Mouse (Mus musculus) ES-E14 (cell line): ENCODE measurements around the gene Ugt1a10.

Experiments
- MAFK ChIP-seq: IDR thresholded peaks from 2 replicates; pipeline ENCODE4 v1.6.1; 2014; ENCODE audit warnings: mild to moderate bottlenecking, low read depth, low read length, inconsistent platforms; ENCODE audit not compliant: insufficient read depth
- ZNF384 ChIP-seq: IDR thresholded peaks from 2 replicates; pipeline ENCODE4 v1.6.1; 2012; ENCODE audit warnings: low read depth, low read length, inconsistent platforms

DNA sequence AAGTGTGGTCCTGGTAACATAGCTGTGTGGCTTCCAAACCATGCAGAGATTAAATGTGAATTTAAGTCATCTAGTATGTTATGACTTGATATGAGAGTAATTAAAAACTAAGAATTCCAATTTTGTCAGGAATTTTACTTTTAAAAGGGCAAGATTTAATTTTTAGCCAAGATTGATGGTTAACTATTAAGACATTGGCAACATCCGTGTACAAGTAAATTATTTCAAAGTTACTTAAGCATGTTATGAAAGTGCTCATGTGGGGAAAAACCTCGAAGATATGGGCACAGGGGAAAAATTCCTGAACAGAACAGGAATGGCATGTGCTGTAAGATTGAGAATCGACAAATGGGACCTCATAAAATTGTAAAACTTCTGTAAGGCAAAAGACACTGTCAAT lies 142.3 kb downstream of the Ugt1a10 start:
- TF ChIP-seq MAFK = no peak
- TF ChIP-seq ZNF384 = no peak
